Mouse (Mus musculus): ENCODE measurements around the gene Chchd2. TPM values are rescaled to one million over a fixed set of nuclear protein-coding genes. Genes with fewer than 3 reads are reported as not detected.

The Chchd2 gene
- 362 TPM for polyA plus RNA-seq (2017; shearing (Covaris generic))

DNA sequence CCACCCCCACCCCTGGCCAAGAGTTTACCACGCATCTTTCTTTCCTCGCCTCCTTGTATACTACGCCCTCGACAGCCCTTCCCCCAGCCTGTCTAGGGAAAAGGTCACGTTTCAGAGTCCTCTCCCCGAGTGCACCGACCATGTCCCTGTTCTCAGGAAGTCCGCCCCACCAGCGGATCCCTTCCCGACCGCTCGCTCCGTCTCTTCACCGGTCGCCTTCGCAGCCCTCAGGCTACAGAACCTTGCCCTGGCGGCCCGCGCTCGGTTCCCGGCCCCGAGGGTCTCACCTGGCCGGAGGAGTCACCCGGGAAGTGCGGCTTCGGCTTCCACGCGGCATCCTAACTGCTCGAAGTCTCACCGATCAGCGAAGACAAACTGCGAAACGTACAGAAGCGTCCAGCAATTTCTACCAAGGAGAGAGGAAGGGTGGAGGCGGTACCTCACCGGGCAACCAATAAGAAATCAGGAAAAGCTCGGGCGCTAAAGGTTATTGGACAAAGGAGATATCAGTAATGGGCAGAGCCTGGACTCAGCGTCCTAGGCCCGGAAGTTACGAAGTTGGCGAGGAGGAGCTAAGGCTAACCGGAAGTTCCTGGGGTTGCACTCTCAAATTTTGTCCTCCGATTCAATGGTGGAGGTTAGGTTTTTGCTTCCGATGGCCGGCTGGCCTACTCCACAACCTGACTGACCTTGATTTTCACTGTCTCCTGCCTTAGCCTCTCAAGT, at the start of gene Chchd2:
Gene Chchd2 (minus strand): TSS at position 560 of the 726 bp plus-strand sequence.

DNA sequence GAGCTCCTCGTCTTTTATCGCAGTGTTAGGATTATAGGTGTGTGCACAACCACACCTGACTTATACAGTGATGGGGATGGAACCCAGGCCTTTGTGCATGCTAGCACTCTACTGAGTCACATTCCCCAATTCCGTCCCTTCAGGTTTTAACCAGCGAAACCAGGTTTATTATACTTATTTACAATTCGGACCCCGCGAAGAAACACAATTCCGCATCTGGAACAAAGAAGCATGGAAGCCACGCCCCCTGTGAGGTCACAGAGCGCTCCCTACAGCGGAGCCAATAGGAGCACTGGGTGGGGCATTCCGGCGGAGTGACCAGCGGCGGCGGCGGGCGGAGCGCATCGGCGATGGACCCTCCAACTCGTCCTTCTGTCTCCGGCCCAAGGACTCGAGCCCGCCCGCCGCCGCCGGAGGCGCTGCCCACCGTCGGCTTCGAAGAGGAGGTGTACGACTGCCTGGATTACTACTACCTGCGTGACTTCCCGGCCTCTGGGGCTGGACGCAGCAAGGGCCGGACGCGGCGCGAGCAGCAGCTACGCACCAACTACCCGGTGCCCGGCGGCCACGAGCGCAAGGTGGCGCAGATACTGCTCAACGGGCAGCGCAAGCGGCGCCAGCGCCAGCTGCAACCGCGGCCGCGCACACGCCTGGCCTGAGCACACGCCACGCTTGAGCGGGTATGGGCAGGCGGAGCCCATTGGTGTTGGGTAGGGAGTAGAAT, 21.1 kb upstream of the Chchd2 start, which contains the start of gene Nupr1l:
Gene Nupr1l (plus strand): TSS at position 299 of the 724 bp plus-strand sequence.

DNA sequence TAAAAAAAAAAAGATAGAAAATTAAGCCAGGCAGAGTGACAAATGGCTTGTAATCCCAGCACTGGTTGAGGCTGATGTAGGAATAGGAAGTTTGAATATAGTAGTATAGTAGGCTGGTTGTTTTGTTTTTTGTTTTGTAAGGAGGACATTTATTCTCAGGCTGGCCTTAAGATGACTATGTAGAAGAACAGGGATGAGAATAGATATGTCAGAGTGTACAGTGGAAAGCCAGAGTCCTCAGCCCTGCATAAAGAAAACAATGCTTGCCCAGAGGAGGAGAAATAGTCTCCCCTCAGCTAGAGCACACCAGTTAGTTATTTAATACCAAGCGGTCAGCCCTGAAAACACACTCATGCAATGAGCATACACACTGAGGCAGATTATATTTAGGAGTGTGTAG, 11.2 kb upstream of the Chchd2 start, which contains the start of gene Phkg1:
Gene Phkg1 (minus strand): TSS at position 101 of the 400 bp plus-strand sequence.

DNA sequence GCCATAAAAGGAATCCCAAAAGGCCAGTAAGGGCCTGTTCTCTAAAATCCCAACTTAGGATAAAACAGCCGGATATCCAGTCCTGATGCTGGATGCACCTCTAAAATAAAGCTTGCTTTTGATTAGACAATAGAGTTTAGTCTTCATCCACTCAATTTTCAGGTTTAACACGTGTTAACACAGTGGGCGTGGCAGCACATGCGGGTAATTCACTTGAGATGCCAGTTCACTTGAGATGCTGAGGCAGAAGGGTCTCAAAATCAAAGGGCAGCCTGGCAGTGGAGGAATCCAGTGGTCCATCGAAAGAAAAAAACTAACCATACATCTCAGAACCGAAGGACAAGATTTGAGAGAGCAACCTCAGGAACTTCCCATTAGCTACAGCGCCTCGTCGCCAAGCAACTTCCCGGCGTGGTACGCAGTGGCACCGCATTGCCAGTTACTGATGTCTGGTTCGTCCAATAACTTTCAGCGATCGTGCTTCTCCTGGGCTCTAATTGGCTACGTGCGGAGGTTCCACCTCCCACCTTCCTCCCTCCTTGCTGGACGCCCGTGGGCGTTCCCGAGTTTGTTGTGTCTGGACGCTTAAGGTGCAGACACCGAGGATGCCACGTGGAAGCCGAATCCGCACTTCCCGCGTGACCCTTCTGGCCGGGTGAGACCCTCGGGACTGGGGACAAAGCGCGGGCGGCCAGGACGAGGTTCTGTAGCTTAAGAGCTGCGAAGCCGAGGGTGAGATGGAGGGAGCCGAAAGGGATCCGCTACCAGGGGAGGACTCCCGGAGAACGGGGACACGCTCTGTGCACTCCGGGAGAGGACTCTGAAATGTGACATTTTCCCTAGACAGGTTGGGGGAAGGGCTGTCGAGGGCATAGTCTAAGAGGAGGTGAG, 8.2 kb upstream of the Chchd2 start, which contains the start of gene Zbed5:
Gene Zbed5 (plus strand): TSS at position 526 of the 891 bp plus-strand sequence.

DNA sequence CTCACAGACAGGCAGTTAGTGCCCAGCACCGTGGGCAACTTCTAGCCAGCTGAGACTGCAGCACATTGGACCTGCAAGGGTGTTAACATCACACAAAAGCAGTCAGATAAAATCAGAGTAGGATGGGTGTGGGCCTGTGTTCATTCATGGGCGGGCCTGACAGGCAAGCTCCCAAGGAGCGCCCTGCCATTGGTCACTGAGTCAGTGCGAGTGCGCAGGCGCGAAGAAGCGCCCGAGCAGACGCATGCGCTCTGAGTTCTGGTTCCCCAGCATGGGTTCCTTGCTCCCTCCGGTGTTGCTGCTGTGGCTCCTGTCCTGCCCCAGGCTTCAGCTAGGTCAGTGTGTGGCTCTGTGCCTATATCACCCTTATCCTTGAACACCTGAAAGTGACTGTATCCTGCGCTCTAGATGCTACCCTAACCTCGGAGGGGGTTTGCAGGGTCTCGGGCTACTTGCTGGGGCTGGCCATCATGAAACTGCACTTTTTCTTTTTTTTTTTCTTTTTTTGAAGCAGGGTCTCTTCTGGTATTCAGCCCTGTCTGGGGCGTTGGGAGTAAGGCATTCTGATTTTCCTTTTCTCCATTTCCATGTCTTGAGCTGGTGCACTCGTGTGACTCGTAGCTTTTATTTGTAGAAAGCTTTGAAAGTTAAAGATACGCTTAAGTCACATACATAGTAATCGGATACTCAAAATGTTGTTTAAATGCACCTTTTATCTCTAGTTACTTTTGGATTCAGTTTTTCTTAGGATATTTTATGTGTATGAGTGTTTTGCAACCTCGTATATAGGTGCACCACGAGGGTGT, 40.3 kb downstream of the Chchd2 start, which contains the start of gene Sumf2:
Gene Sumf2 (plus strand): TSS at position 235 of the 806 bp plus-strand sequence.

Other genes with a start within 250 kb of the Chchd2 start
- 4.6 TPM for gene Zfp11, start 217.4 kb downstream of the Chchd2 start, polyA plus RNA-seq (2017; shearing (Covaris generic))
- gene Sept14, start 179.0 kb downstream of the Chchd2 start, polyA plus RNA-seq (2017; shearing (Covaris generic)): not detected
- 127 TPM for gene Mrps17, start 172.0 kb downstream of the Chchd2 start, polyA plus RNA-seq (2017; shearing (Covaris generic))
- gene Nipsnap2, start 162.4 kb downstream of the Chchd2 start, polyA plus RNA-seq (2017; shearing (Covaris generic)): 33.3 TPM
- gene Psph, start 100.0 kb downstream of the Chchd2 start, polyA plus RNA-seq (2017; shearing (Covaris generic)): 74.7 TPM
- 34.6 TPM for gene Sumf2, start 40.5 kb downstream of the Chchd2 start, polyA plus RNA-seq (2017; shearing (Covaris generic))
- gene Zbed5, start 8.3 kb upstream of the Chchd2 start, polyA plus RNA-seq (2017; shearing (Covaris generic)): 1.3 TPM
- 0.33 TPM for gene Phkg1, start 11.1 kb upstream of the Chchd2 start, polyA plus RNA-seq (2017; shearing (Covaris generic))
- not detected for gene Nupr1l, start 21.1 kb upstream of the Chchd2 start, polyA plus RNA-seq (2017; shearing (Covaris generic))
- gene Vkorc1l1, start 54.5 kb upstream of the Chchd2 start, polyA plus RNA-seq (2017; shearing (Covaris generic)): 5.5 TPM
- 58.3 TPM for gene Gusb, start 115.6 kb upstream of the Chchd2 start, polyA plus RNA-seq (2017; shearing (Covaris generic))
- gene Asl, start 141.8 kb upstream of the Chchd2 start, polyA plus RNA-seq (2017; shearing (Covaris generic)): 97.4 TPM
- 56.1 TPM for gene Crcp, start 141.8 kb upstream of the Chchd2 start, polyA plus RNA-seq (2017; shearing (Covaris generic))
- gene Tpst1, start 185.9 kb upstream of the Chchd2 start, polyA plus RNA-seq (2017; shearing (Covaris generic)): 1.7 TPM

Data from CD4-positive, CD25-positive, alpha-beta regulatory T cell, adult 9 weeks (primary cell).